Mouse (Mus musculus) neural tube, embryonic 14.5 days (tissue): ENCODE data around the gene Krt25. TPM values are rescaled to one million over a fixed set of nuclear protein-coding genes. Genes with fewer than 3 reads are reported as not detected.

Experiments used
- ATAC-seq: fragments of 200-750 bp; cut with Nextera tagmentation; 2 replicates; pipeline ENCODE4 v1.8.0; 2017; ENCODE audit warnings: low read depth, mild to moderate bottlenecking, moderate TSS enrichment, moderate library complexity
- H3K27ac ChIP-seq: fragments of 300-500 bp; sonication (generic); 2 replicates; pipeline ENCODE4 v1.5.1; 2014; ENCODE audit warnings: low read depth, mild to moderate bottlenecking, control low read depth, low read length, moderate library complexity, mixed read lengths
- H3K27me3 ChIP-seq: fragments of 300-500 bp; sonication (generic); 2 replicates; pipeline ENCODE4 v1.6.1; 2014; ENCODE audit warnings: low read length; ENCODE audit not compliant: control insufficient read depth, insufficient read depth
- H3K36me3 ChIP-seq: fragments of 300-500 bp; sonication (generic); 2 replicates; pipeline ENCODE4 v1.6.1; 2014; ENCODE audit warnings: low read length, mixed read lengths; ENCODE audit not compliant: control insufficient read depth, insufficient read depth
- H3K4me1 ChIP-seq: fragments of 300-500 bp; sonication (generic); 2 replicates; pipeline ENCODE4 v1.6.1; 2014; ENCODE audit warnings: low read length; ENCODE audit not compliant: control insufficient read depth, insufficient read depth
- H3K4me2 ChIP-seq: fragments of 300-500 bp; sonication (generic); 2 replicates; pipeline ENCODE4 v1.6.1; 2014; ENCODE audit warnings: mild to moderate bottlenecking, low read depth, low read length, control low read depth
- H3K4me3 ChIP-seq: fragments of 300-500 bp; sonication (generic); 2 replicates; pipeline ENCODE4 v1.5.1; 2014; ENCODE audit warnings: low read depth, low read length, control low read depth, mixed read lengths
- H3K9ac ChIP-seq: fragments of 300-500 bp; sonication (generic); replicated peaks from 2 replicates; pipeline ENCODE4 v1.6.1; 2014; ENCODE audit warnings: low read depth, mild to moderate bottlenecking, control low read depth, low read length, mixed read lengths
- H3K9me3 ChIP-seq: fragments of 300-500 bp; sonication (generic); 2 replicates; pipeline ENCODE4 v1.6.1; 2016; ENCODE audit warnings: low read length; ENCODE audit not compliant: control insufficient read depth
- WGBS: fragments of 180-500 bp; shearing (Covaris S2); extraction: QIAGEN DNeasy Blood & Tissue Kit; methylation state at CpG from one replicate; pipeline ENCODE4 v1.1.7; 2014; 5-methylcytosine and 5-hydroxymethylcytosine counted together
- polyA plus RNA-seq: library from polyadenylated mRNA; unstranded; fragments of >200 nt; fragmentation: Nextera tagmentation; extraction: Ambion mirVana; gene quantifications from 2 replicates; pipeline ENCODE4 v1.2.1, GENCODE M21; 2014

The Krt25 gene
- polyA plus RNA-seq, 1 experiment from 2014 or later: 0.79 TPM

GRCm38 (mm10) chr11:99333426-99333825 lies 10.7 kb upstream of the Krt25 start:
- ATAC-seq: no peak
- Histone ChIP-seq H3K9me3 (no peaks in the 10 kb centered on the region), H3K9ac (no peak overlapping the region), H3K27me3 (no peaks in the 10 kb centered on the region), H3K4me1 (no peaks in the 10 kb centered on the region), H3K4me2 (no peak overlapping the region), H3K4me3 (no peak overlapping the region), H3K36me3 (no peaks in the 10 kb centered on the region), H3K27ac (no peak overlapping the region)
- WGBS: 61% methylated on average over 13 of the region's 13 CpGs

- no peak for ATAC-seq
- no peaks in the 10 kb centered on the region for H3K36me3 ChIP-seq
- H3K4me3 ChIP-seq: no peak overlapping the region
- H3K4me1 ChIP-seq: no peaks in the 10 kb centered on the region
- H3K9me3 ChIP-seq: no peaks in the 10 kb centered on the region
- H3K27me3 ChIP-seq: no peaks in the 10 kb centered on the region
- H3K9ac ChIP-seq: no peak overlapping the region
- 72% methylated on average over 2 of the region's 2 CpGs for WGBS
- no peak overlapping the region for H3K27ac ChIP-seq
- H3K4me2 ChIP-seq: no peak overlapping the region
Measured at GRCm38 (mm10) chr11:99329655-99330054, 6.9 kb upstream of the Krt25 start.

GRCm38 (mm10) chr11:99321094-99321493 lies 1.7 kb downstream of the Krt25 start:
- Histone ChIP-seq H3K4me3 (no peak overlapping the region), H3K9ac (no peak overlapping the region), H3K4me2 (no peak overlapping the region), H3K27ac (no peak overlapping the region), H3K9me3 (no peaks in the 10 kb centered on the region), H3K27me3 (no peaks in the 10 kb centered on the region), H3K36me3 (no peaks in the 10 kb centered on the region), H3K4me1 (no peaks in the 10 kb centered on the region)
- no peak for ATAC-seq
- WGBS: 93% methylated on average over 14 of the region's 14 CpGs

DNA sequence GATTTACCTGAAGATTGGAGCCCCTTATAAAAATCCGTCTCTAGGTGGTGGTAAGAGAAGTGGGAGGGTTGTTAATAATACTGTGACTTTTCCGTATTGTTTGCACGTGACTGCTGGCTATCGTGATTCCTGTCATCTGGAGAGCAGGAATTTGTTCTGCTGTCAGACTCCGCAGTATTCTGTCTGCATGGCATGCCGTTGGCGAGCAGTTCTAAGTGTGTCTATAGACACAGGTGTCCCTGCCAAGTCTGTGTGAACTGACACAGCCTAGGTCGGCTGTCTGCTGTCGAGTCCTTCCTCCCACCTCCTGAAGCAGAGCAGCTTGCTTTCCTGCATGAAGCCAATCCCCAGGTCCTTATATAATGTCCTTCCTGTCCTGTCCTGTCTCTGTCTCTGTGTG lies 3.6 kb downstream of the Krt25 start:
- H3K9me3 ChIP-seq: no peaks in the 10 kb centered on the region
- no peaks in the 10 kb centered on the region for H3K4me1 ChIP-seq
- no peaks in the 10 kb centered on the region for H3K36me3 ChIP-seq
- H3K9ac ChIP-seq: no peak overlapping the region
- H3K4me2 ChIP-seq: no peak overlapping the region
- no peaks in the 10 kb centered on the region for H3K27me3 ChIP-seq
- no peak overlapping the region for H3K27ac ChIP-seq
- no peak overlapping the region for H3K4me3 ChIP-seq
- 82% methylated on average over 9 of the region's 9 CpGs for WGBS
- no peak for ATAC-seq

DNA sequence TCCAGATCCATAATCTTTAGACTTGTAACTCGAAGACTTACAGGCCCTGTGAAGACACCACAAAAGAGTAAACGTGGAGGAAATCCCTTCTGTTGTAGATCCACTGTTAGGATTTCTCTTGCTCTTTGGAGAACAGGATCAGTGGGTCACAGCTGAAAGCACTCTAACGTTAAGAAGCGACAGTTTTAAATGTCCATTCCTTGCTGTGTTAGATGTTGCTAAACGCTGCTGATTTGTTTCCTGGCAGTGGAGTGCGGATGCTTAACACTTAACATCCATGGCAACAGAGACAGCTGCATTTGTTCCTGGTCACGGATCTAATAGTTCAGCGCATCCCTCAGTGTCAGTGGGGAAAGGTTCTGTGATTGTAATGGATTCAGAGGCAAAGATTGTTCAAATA lies 6.2 kb downstream of the Krt25 start:
- Histone ChIP-seq H3K4me3 (no peak overlapping the region), H3K4me2 (no peak overlapping the region), H3K9ac (no peak overlapping the region), H3K27me3 (no peaks in the 10 kb centered on the region), H3K36me3 (no peaks in the 10 kb centered on the region), H3K27ac (no peak overlapping the region), H3K9me3 (no peaks in the 10 kb centered on the region), H3K4me1 (no peaks in the 10 kb centered on the region)
- ATAC-seq: no peak
- 39% methylated on average over 8 of the region's 8 CpGs for WGBS

DNA sequence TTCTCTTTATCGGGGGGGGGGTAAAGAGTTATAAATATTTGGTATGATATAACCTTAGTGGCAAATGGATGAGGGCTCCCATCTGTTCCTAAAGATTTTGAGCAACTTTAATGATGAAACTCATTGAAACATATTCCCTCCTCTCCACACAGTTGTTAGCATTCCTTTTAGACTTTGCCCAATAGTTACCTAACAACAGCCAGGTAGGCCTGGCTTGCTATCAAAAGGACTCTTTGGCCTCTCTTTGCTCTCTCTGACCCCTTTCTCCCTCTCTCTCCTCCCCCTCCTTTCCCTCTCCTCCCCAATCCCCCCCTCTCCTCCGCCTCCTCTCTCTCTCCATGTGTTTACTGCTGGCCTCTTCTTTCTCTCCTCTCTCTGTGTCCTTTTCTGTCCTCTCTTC lies 8.2 kb downstream of the Krt25 start:
- no peak for ATAC-seq
- Histone ChIP-seq H3K4me1 (no peaks in the 10 kb centered on the region), H3K27me3 (no peaks in the 10 kb centered on the region), H3K4me2 (no peak overlapping the region), H3K36me3 (no peaks in the 10 kb centered on the region), H3K4me3 (no peak overlapping the region), H3K9me3 (no peaks in the 10 kb centered on the region), H3K9ac (no peak overlapping the region), H3K27ac (no peak overlapping the region)
- WGBS: 94% methylated on average over 2 of the region's 2 CpGs

GRCm38 (mm10) chr11:99310882-99311281 lies 11.9 kb downstream of the Krt25 start:
- no peak overlapping the region for H3K4me2 ChIP-seq
- H3K4me3 ChIP-seq: no peak overlapping the region
- no peaks in the 10 kb centered on the region for H3K9me3 ChIP-seq
- no peaks in the 10 kb centered on the region for H3K4me1 ChIP-seq
- H3K36me3 ChIP-seq: no peaks in the 10 kb centered on the region
- no peak overlapping the region for H3K9ac ChIP-seq
- no peaks in the 10 kb centered on the region for H3K27me3 ChIP-seq
- WGBS: 78% methylated on average over 1 of the region's 1 CpGs
- no peak for ATAC-seq
- H3K27ac ChIP-seq: no peak overlapping the region

DNA sequence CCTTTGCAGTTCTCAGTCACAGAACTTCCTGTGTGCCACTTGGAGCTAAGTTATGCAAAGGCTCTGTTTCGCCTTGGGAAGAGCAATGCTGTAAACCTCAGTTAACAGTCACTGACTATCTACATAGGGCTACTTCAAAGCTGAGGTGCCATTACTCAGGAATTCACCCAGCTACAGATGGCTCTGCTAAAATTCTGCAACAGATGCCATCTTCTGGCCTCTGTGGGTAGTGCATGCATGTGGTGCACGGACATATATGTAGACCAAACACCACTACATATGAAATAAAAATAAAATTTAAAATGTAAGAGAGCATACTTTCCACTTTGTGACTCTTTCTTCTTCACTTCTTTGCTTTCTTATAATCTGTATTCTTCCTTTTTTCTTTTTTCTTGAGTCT lies 15.2 kb downstream of the Krt25 start:
- ATAC-seq: no peak
- Histone ChIP-seq H3K4me1 (no peaks in the 10 kb centered on the region), H3K9me3 (no peaks in the 10 kb centered on the region), H3K27ac (no peak overlapping the region), H3K4me2 (no peak overlapping the region), H3K9ac (no peak overlapping the region), H3K4me3 (no peak overlapping the region), H3K36me3 (no peaks in the 10 kb centered on the region), H3K27me3 (no peaks in the 10 kb centered on the region)
- WGBS: 30% methylated on average over 2 of the region's 2 CpGs

GRCm38 (mm10) chr11:99295039-99295438 lies 27.7 kb downstream of the Krt25 start:
- no peaks in the 10 kb centered on the region for H3K4me1 ChIP-seq
- H3K9ac ChIP-seq: no peak overlapping the region
- 50% methylated on average over 5 of the region's 5 CpGs for WGBS
- no peak for ATAC-seq
- no peak overlapping the region for H3K4me3 ChIP-seq
- no peaks in the 10 kb centered on the region for H3K9me3 ChIP-seq
- H3K36me3 ChIP-seq: no peaks in the 10 kb centered on the region
- H3K4me2 ChIP-seq: no peak overlapping the region
- H3K27ac ChIP-seq: no peak overlapping the region
- no peaks in the 10 kb centered on the region for H3K27me3 ChIP-seq

DNA sequence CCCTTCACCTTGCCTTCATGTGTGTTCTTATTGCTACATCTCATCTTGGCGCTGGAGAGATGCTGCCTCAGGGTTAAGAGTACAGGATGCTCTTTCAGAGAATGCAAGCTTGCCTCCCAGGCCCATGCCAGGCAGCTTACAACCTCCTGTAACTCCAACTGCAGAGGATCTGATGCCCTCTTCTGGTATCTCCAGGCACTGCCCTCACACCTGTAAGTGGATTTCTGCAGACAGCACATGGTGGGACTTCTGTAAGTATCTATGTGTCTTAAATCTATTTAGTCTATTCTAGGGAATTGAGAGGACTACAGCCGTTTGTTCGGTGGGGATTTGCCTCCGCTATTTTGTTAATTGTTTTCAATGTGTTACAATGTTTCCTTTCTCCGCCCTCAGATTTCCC lies 29.9 kb downstream of the Krt25 start:
- Histone ChIP-seq H3K36me3 (no peaks in the 10 kb centered on the region), H3K27ac (no peak overlapping the region), H3K4me2 (no peak overlapping the region), H3K4me1 (no peaks in the 10 kb centered on the region), H3K27me3 (no peaks in the 10 kb centered on the region), H3K9ac (no peak overlapping the region), H3K4me3 (no peak overlapping the region), H3K9me3 (no peaks in the 10 kb centered on the region)
- 65% methylated on average over 5 of the region's 5 CpGs for WGBS
- no peak for ATAC-seq
